Mouse (Mus musculus) midbrain, embryonic 14.5 days (tissue): ENCODE measurements around the gene Retreg1. TPM values are rescaled to one million over a fixed set of nuclear protein-coding genes. Genes with fewer than 3 reads are reported as not detected.

ENCODE experiments used
- ATAC-seq: fragments of 200-750 bp; cut with Nextera tagmentation; 2 replicates; pipeline ENCODE4 v1.8.0; 2017; ENCODE audit warnings: moderate number of reproducible peaks, moderate library complexity; ENCODE audit not compliant: low FRiP score, low TSS enrichment
- DNase-seq: peaks from one replicate; pipeline ENCODE4 v3.0.0-alpha.2; 2015
- H3K27ac ChIP-seq: fragments of 300-500 bp; sonication (generic); replicated peaks from 2 replicates; pipeline ENCODE4 v1.5.1; 2014; ENCODE audit warnings: mild to moderate bottlenecking, low read depth, low read length, moderate library complexity
- H3K27me3 ChIP-seq: fragments of 300-500 bp; sonication (generic); 2 replicates; pipeline ENCODE4 v1.6.1; 2014; ENCODE audit warnings: low read length, control low read depth, mixed read lengths; ENCODE audit not compliant: control insufficient read depth, insufficient read depth
- H3K36me3 ChIP-seq: fragments of 300-500 bp; sonication (generic); 2 replicates; pipeline ENCODE4 v1.6.1; 2014; ENCODE audit warnings: low read length, control low read depth; ENCODE audit not compliant: control insufficient read depth, insufficient read depth
- H3K4me1 ChIP-seq: fragments of 300-500 bp; sonication (generic); 2 replicates; pipeline ENCODE4 v1.6.1; 2014; ENCODE audit warnings: mild to moderate bottlenecking, antibody characterized with exemption, low read length, control low read depth; ENCODE audit not compliant: control insufficient read depth, insufficient read depth
- H3K4me2 ChIP-seq: fragments of 300-500 bp; sonication (generic); 2 replicates; pipeline ENCODE4 v1.6.1; 2014; ENCODE audit warnings: mild to moderate bottlenecking, low read length, moderate library complexity
- H3K4me3 ChIP-seq: fragments of 300-500 bp; sonication (generic); replicated peaks from 2 replicates; pipeline ENCODE4 v1.5.1; 2014; ENCODE audit warnings: low read depth, low read length
- H3K9ac ChIP-seq: fragments of 300-500 bp; sonication (generic); replicated peaks from 2 replicates; pipeline ENCODE4 v1.6.1; 2014; ENCODE audit warnings: mild to moderate bottlenecking, low read length, moderate library complexity
- H3K9me3 ChIP-seq: fragments of 300-500 bp; sonication (generic); 2 replicates; pipeline ENCODE4 v1.6.1; 2016; ENCODE audit warnings: low read length, control low read depth, mixed read lengths; ENCODE audit not compliant: control insufficient read depth
- WGBS: fragments of 180-500 bp; shearing (Covaris S2); extraction: QIAGEN DNeasy Blood & Tissue Kit; methylation state at CpG from one replicate; pipeline ENCODE4 v1.1.7; 2014; 5-methylcytosine and 5-hydroxymethylcytosine counted together
- polyA plus RNA-seq: library from polyadenylated mRNA; unstranded; fragments of >200 nt; fragmentation: Nextera tagmentation; extraction: Ambion mirVana; gene quantifications from 2 replicates; pipeline ENCODE4 v1.2.1, GENCODE M21; 2014

Retreg1 gene
- polyA plus RNA-seq, 1 experiment from 2014 or later, result 13.6 TPM

- Histone ChIP-seq H3K4me2 (no peak overlapping the region), H3K36me3 (no peaks in the 10 kb centered on the region), H3K27me3 (no peaks in the 10 kb centered on the region), H3K4me1 (no peaks in the 10 kb centered on the region), H3K9ac (no peak overlapping the region), H3K4me3 (no peak overlapping the region), H3K9me3 (no peaks in the 10 kb centered on the region), H3K27ac (no peak overlapping the region)
- 52% methylated on average over 16 of the region's 16 CpGs for WGBS
- DNase-seq (no peak), ATAC-seq (no peak)
Observed at GRCm38 (mm10) chr15:25932937-25933684, 90.1 kb downstream of the Retreg1 start.

- H3K27me3 ChIP-seq, result no peaks in the 10 kb centered on the region
- DNase-seq (no peak), ATAC-seq (no peak)
- H3K9ac ChIP-seq, result no peak overlapping the region
- no peaks in the 10 kb centered on the region for H3K9me3 ChIP-seq
- no peak overlapping the region for H3K27ac ChIP-seq
- H3K4me2 ChIP-seq, result no peak overlapping the region
- H3K4me3 ChIP-seq, result no peak overlapping the region
- WGBS, result 83% methylated on average over 7 of the region's 7 CpGs
- no peaks in the 10 kb centered on the region for H3K4me1 ChIP-seq
- no peaks in the 10 kb centered on the region for H3K36me3 ChIP-seq
Observed at GRCm38 (mm10) chr15:25933685-25934108, 90.7 kb downstream of the Retreg1 start.

- Histone ChIP-seq H3K27me3 (no peaks in the 10 kb centered on the region), H3K4me2 (no peak overlapping the region), H3K9me3 (no peaks in the 10 kb centered on the region), H3K9ac (no peak overlapping the region), H3K27ac (no peak overlapping the region), H3K36me3 (no peaks in the 10 kb centered on the region), H3K4me3 (no peak overlapping the region), H3K4me1 (no peaks in the 10 kb centered on the region)
- 78% methylated on average over 7 of the region's 7 CpGs for WGBS
- no peak for ATAC-seq
- no peak for DNase-seq
Observed at GRCm38 (mm10) chr15:25934411-25934810, 91.4 kb downstream of the Retreg1 start.

GRCm38 (mm10) chr15:25938496-25938895 lies 95.5 kb downstream of the Retreg1 start:
- H3K36me3 ChIP-seq, result no peaks in the 10 kb centered on the region
- no peak overlapping the region for H3K27ac ChIP-seq
- DNase-seq, result no peak
- H3K4me1 ChIP-seq, result no peaks in the 10 kb centered on the region
- H3K9me3 ChIP-seq, result no peaks in the 10 kb centered on the region
- H3K9ac ChIP-seq, result no peak overlapping the region
- no peaks in the 10 kb centered on the region for H3K27me3 ChIP-seq
- WGBS, result 93% methylated on average over 7 of the region's 7 CpGs
- H3K4me3 ChIP-seq, result no peak overlapping the region
- no peak overlapping the region for H3K4me2 ChIP-seq
- ATAC-seq, result no peak

- H3K4me1 ChIP-seq, result no peaks in the 10 kb centered on the region
- no peaks in the 10 kb centered on the region for H3K9me3 ChIP-seq
- H3K36me3 ChIP-seq, result no peaks in the 10 kb centered on the region
- no peak overlapping the region for H3K4me2 ChIP-seq
- no peak overlapping the region for H3K27ac ChIP-seq
- WGBS, result 39% methylated on average over 24 of the region's 24 CpGs
- no peaks in the 10 kb centered on the region for H3K27me3 ChIP-seq
- no peak overlapping the region for H3K9ac ChIP-seq
- no peak for ATAC-seq
- H3K4me3 ChIP-seq, result no peak overlapping the region
- no peak for DNase-seq
Observed at GRCm38 (mm10) chr15:25940397-25941377, 97.7 kb downstream of the Retreg1 start.

- no peak overlapping the region for H3K9ac ChIP-seq
- H3K4me3 ChIP-seq, result no peak overlapping the region
- no peak for DNase-seq
- no peaks in the 10 kb centered on the region for H3K9me3 ChIP-seq
- H3K27ac ChIP-seq, result no peak overlapping the region
- 84% methylated on average over 11 of the region's 11 CpGs for WGBS
- no peak for ATAC-seq
- no peaks in the 10 kb centered on the region for H3K36me3 ChIP-seq
- H3K4me2 ChIP-seq, result no peak overlapping the region
- no peaks in the 10 kb centered on the region for H3K27me3 ChIP-seq
- H3K4me1 ChIP-seq, result no peaks in the 10 kb centered on the region
Observed at GRCm38 (mm10) chr15:25941514-25941913, 98.5 kb downstream of the Retreg1 start.

GRCm38 (mm10) chr15:25942415-25942814 lies 99.4 kb downstream of the Retreg1 start:
- H3K9me3 ChIP-seq, result no peaks in the 10 kb centered on the region
- WGBS, result 50% methylated on average over 4 of the region's 4 CpGs
- no peak; the same call in 1 of the 2 replicates for ATAC-seq

GRCm38 (mm10) chr15:25943386-25944137 lies 100.6 kb downstream of the Retreg1 start:
- H3K9ac ChIP-seq, result no peak overlapping the region
- H3K36me3 ChIP-seq, result no peaks in the 10 kb centered on the region
- no peak for DNase-seq
- H3K4me3 ChIP-seq, result no peak overlapping the region
- 92% methylated on average over 15 of the region's 15 CpGs for WGBS
- no peaks in the 10 kb centered on the region for H3K4me1 ChIP-seq
- ATAC-seq, result no peak
- H3K27ac ChIP-seq, result no peak overlapping the region
- H3K9me3 ChIP-seq, result no peaks in the 10 kb centered on the region
- no peaks in the 10 kb centered on the region for H3K27me3 ChIP-seq
- no peak overlapping the region for H3K4me2 ChIP-seq

More at GRCm38 (mm10) chr15:25942415-25942814, 99.4 kb downstream of the Retreg1 start:
- Histone ChIP-seq H3K4me1 (no peaks in the 10 kb centered on the region), H3K4me2 (no peak overlapping the region), H3K27me3 (no peaks in the 10 kb centered on the region), H3K9ac (no peak overlapping the region), H3K36me3 (no peaks in the 10 kb centered on the region), H3K27ac (no peak overlapping the region), H3K4me3 (no peak overlapping the region)
- no peak for DNase-seq
